Mouse (Mus musculus) v-Abl transformed pro-B cells (cell line): ENCODE measurements around the gene Crb3.

Experiments used
- in situ Hi-C, 2 experiments: fragments of 400-800 bp; cut with MboI; formaldehyde crosslinking; loops; one replicate each; pipeline ENCODE4 v1.15.1; 2025; ENCODE audit not compliant: unreplicated experiment in 2 of 2

Crb3 gene

DNA sequence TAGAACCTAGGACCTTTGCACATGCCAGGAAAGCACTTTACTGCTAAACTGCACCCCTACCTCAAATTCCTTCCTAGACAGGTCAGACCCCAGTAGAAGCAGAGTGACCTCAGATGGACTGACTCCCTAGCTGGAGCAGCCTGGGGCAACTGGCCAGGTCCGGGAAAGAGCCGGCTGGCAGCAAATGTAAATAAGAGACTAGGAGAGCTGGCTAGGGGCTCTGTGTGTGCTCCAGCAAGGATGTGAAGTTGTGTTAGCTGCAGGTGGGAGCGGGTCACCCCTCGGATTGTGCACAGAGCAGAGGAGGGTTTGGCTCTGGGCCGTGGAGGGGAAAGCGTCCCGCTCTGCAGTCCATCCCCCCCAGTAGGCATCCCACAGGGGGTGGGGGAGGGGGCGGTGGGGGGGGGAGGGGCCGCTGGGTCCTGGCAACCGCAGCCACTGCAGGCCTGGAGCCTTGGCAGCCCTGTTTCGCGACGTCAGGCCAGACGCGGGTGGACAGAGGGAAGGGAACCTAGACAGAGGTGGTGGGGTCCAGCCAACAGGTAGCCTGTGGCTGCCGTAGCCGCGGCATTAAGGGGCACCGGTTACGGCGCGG lies at the start of gene Crb3:
Gene Crb3, plus strand, starts transcription at position 215 of the 595 bp plus-strand sequence.
- in situ Hi-C loops = no loop called here

DNA sequence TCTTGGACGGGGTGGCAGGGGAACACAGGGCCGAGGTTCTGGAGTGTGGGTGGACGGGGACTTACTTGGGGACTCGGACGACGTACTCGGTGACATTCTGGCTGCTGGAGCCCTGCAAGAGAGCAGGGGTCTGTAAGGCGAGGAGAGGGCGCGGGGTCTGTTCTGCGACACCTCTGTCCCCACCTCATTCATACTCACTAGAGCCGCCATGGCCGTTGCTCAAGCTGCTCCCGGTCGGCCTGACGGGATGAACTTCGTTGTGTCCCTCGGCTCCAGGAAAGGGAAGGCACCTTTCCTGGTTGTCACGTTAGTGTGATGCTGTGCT lies 48.0 kb upstream of the Crb3 start:
- in situ Hi-C loops = no loop called here

- in situ Hi-C loops = no loop called here
Measured at GRCm38 (mm10) chr17:57011236-57012141, 47.4 kb upstream of the Crb3 start, which contains the start of the genes Gtf2f1 and Gm17949. TSS of gene Gtf2f1 (minus strand) at chr17:57011288. TSS of gene Gm17949 (plus strand) at chr17:57011469.

DNA sequence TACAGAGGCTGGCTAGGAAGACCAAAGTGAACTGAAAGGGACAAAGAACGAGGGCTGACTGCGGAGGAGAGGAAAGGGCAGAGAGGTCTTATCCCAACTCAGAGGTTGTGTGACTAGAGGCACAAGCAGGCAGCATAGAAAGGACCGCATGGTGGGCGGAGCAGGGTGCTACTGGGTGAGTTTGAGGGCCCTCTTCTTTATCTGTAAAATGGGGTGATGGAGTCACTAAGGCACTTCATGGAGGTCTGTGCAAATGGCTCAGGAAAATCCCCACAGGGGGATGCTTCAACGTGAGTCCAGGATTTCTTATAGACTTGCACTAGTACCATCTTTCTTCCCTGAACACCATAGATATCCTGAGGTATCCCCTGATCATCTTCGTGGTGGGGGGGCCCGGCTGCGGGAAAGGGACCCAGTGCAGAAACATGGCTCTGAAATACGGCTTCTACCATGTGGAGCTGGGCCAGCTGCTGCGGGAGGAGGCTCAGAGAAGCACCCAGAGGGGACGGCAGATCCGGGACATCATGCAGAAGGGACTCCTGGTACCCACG lies 46.6 kb upstream of the Crb3 start:
- in situ Hi-C loops = no loop called here

DNA sequence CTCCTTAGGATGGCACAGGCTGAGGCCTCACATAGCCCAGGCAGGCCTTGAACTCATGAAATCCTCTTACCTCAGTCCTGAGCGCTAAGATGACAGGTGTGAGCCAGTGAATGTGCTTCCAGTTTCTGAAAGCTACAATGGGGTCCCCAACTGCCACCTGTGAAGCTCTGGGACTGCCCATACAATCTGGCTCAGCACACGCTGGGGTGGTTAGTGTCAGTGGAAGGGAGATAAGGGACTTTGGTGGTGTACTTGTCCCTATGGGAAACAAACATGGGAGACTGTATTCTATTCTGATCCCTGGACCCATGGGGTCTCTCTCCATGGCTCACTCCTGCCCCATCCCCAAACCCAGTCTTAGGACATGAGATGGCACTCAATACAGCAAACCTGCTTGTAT lies 39.2 kb upstream of the Crb3 start:
- in situ Hi-C loops = no loop called here

- in situ Hi-C loops = no loop called here
Measured at GRCm38 (mm10) chr17:57020960-57021359, 37.9 kb upstream of the Crb3 start.

DNA sequence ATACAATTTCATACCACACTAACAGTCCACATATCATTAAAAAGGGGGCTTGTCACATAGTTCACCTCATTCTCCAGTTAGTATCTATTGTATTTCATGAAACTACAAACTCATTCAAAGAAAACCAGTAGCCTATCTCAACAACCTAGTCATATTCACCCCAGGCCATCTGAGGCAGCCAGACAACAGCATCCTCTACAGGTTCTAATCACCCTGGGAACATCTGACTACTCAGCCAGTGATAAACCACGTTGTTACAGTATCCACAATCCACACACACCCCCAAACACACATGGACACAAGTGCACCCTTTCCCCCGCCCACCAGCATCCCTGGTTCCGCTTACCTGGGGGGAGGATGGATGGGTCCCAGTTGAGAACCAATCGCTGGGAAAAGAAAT lies 31.4 kb upstream of the Crb3 start:
- in situ Hi-C loops = no loop called here

DNA sequence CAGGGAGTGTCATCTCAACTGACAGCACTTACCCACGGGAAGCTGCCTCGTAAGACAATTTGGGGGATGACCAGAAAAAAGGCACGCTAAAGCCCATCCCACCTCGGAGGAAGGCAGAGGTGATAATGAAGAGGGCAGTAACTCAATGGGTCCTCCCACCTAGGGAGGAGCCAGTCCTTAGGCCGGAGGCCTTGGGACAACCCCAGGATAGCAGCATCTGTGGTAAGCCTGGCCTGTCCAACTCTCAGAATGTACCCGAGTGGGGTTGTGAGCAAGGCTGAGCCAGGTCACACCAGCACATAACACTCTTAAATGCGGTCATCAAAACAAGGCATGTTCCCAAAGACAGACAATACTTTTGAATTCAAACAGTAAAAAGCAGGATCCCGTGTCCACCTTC lies 29.2 kb upstream of the Crb3 start:
- in situ Hi-C loops = no loop called here

DNA sequence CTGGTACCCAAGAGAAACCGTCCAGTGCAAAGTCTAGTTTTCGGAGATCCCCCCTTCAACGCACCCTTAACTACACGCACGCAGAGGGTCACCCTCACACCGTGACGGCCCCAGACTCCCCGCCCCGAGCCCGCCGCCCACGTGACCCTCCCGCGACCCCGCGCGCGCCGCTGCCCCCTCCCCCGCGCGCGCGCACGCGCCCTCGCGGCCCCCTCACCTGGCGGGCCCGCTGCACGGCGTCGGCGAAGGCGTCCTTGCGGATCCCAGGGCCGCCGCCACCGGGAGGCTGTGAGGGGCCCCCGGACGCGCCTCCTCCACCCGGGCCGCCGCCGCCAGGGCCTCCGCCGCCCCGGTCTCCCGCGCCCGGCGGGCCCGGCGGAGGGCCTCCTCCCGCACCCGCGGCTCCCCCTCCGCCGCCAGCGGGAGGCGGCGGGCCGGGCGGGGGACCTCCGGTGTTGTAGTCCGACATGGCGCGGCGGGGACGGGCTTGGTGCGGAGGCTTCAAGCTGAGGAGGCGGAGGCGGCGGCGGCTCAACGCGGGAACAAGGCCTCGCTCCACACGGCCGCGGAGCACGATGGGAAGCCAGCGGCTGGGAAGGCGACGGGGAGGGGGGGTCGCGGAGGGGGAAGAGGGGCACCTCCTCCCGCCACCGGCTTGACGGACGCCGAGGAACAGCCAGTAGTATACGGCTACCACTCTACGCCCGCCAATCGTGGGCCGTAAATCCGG lies 27.8 kb upstream of the Crb3 start, which contains the start of gene Khsrp:
Gene Khsrp, minus strand, starts transcription at position 592 of the 730 bp plus-strand sequence.
- in situ Hi-C loops = no loop called here

DNA sequence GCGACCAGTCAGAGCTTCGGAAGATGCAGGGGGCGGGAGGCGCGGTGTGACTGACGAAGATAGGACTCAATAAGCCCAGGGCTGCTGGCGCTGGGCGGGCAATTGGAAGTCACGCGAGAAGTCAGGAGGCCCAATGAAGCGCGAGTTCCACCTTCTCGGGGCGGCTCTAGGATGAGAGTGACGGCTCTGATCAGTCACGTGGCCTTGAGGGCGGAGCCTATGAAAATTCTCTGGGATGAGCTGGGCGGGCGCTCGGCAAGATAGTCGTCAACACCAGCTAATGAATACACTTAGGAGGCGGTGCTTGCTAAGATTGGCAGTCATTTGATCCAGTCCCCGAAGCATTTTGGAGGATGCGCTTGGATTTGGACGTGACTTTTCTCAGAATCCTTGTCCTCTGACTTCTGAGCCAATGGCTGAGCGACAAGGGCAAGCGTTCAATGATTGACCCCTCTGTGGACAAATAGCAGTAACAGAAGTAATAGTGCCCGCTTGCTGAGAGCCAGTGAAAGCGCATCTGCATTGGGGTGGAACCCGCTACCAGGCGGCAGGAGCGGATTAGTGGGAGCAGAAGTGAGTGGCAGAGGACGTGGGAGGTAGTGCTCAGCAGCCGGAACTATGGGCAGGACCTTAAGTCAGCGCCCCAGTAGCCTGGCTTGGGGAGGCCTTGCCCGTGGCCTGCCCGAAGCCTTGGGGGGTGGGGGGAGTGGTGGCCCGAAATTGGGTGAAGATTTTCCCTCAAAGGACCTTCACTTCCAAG lies 27.1 kb upstream of the Crb3 start:
- in situ Hi-C loops = no loop called here

DNA sequence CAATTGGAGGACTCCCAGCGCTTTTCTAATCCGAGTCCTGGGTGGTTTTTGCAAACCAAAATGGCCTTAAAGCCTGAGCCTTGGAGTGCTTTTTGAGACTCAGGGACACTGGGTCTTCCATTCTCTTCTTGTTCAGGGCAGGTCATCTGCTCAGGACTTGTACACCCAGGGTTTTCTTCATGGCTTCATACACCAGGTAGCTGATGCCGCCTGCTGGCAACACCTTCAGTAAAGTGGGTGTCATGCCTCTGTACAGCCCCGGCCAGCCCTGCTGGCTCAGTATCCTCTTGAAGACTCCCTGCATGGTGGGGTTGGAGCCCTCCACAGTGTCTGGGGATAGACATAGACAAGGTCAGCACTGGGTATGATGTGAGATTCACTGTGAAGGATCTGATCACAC lies 26.1 kb upstream of the Crb3 start:
- in situ Hi-C loops = no loop called here

- in situ Hi-C loops = no loop called here
Measured at GRCm38 (mm10) chr17:57038978-57039377, 19.9 kb upstream of the Crb3 start.

- in situ Hi-C loops = no loop called here
Measured at GRCm38 (mm10) chr17:57041554-57041953, 17.4 kb upstream of the Crb3 start, which contains the start of gene Slc25a41. TSS of gene Slc25a41 (minus strand) at chr17:57041654.

DNA sequence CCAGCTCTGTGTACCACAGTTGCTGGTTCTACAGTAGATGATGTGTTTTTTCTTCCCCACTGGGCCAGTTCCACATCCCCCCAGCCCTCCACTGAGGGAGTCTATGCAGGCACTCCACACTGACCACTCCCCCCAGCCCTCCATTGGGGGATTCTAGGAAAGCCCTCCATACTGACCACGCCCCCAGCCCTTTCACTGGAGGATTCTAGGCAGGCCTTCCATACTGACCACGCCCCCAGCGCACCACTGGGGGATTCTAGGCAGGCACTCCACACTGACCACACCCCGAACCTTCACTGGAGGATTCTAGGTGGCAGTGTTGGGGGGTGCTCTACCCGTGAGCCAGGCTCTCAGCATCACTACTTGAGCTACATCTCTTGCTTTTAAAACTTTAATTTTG lies 11.5 kb upstream of the Crb3 start:
- in situ Hi-C loops = no loop called here

DNA sequence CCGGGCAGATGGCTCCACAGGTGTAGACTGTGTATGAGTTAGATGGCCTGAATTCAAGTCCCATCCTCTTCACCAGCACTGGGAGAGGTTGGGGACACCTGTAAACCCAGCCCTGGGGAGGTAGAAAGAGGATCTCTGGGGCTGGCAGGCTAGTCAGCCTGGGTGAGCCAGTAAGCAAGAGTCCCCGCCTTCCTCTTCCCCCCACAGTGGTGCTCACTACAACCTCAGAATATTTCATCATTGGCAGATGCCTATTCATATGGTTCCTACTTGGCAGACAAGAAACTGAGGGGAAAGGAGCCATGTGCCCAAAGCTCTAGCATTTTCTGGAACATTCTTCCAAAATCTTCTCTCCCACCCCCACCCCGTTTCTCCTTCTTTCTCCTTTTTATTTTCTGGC lies 10.1 kb upstream of the Crb3 start:
- in situ Hi-C loops = no loop called here

DNA sequence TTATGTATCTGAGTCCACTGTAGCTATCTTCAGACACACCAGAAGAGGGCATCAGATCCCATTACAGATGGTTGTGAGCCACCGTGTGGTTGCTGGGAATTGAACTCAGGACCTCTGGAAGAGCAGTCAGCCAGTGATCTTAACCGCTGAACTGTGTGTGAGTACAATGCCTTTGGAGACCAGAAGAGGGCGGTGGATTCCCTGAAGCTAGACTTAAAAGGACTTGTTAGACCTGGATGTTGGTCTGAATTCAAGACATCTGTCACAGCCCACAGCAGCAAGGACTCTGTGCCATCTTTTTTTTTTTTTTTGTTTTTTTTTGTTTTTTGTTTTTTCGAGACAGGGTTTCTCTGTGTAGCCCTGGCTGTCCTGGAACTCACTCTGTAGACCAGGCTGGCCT lies 7.2 kb upstream of the Crb3 start:
- in situ Hi-C loops = loop anchor here (5.0 kb wide), 2 partner anchors 46 to 116 kb away; no protein-coding TSS in a partner anchor

GRCm38 (mm10) chr17:57056246-57056645 lies 2.7 kb upstream of the Crb3 start:
- in situ Hi-C loops = no loop called here

DNA sequence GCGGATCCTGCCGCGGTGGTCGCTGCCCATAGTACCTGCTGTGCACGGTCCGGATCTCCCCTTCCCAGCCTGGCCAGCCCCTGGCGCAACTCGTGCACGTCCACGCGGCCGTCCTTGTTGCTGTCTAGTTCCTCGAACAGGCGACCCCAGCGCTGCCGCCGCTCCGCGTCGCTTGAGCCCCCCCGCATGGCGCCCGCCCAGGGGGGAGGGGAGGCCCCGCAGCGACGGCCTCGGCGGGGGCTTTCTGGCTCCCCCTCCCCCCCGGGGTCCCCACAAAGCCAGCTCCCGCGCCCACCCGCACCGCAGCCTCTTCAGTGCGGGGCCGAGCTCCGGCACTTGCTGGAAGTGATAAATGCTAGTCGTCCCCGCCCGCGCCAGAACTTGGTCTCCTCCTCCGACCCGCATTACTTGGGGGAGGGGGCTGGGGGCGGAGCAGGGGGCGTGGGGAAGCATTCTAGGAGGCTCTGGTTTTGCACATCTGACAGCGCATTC lies 627 bp downstream of the Crb3 start, which contains the start of gene Slc25a23:
Gene Slc25a23, minus strand, starts transcription at position 378 of the 492 bp plus-strand sequence.
- in situ Hi-C loops = no loop called here

GRCm38 (mm10) chr17:57060231-57060801 lies 1.4 kb downstream of the Crb3 start:
- in situ Hi-C loops = loop anchor here (10.0 kb wide), 1 partner anchor 226 kb away; the partner anchor contains the start of gene Rfx2 (in 2 of the 2)
